Mouse (Mus musculus) cerebellum, adult 2 months (tissue): ENCODE data around the gene Cbfa2t3.

ENCODE experiments used
- CTCF ChIP-seq: fragments of 200-500 bp; IDR thresholded peaks from 2 replicates; pipeline ENCODE4 v1.5.1; 2011; ENCODE audit warnings: low read depth, mild to moderate bottlenecking, control low read depth, low read length, moderate library complexity, borderline replicate concordance; ENCODE audit not compliant: insufficient read depth
- POLR2A ChIP-seq: fragments of 200-500 bp; IDR thresholded peaks from 2 replicates; pipeline ENCODE4 v1.6.1; 2011; ENCODE audit warnings: low read length, control low read depth, borderline replicate concordance; ENCODE audit not compliant: insufficient read depth

DNA sequence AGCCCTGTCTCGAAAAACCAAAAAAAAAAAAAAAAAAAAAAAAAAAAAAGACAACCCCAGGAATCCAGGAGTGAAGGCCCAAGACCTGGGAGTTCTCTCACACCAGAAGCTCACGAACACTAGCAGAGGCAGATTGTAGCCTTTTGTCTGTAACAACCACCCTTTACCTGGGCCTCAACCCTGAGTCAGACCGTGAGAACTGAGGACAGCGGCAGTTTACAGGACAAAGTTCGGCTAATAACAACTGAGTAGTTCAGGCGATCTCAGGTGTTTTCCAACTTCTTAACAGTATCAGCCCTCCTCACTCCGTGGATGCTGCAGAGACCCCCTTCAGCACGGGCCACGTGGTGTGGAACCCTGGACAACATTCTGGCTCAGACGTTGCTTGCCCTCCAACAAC, 112.2 kb downstream of the Cbfa2t3 start:
- TF ChIP-seq CTCF = no peak
- TF ChIP-seq POLR2A = no peak
